Mouse (Mus musculus) layer of hippocampus, adult 18-20 months (tissue): Measurements from ENCODE around the gene Zfp770. TPM values are rescaled to one million over a fixed set of nuclear protein-coding genes. Genes with fewer than 3 reads are reported as not detected.

Experiments used
- DNase-seq, 2 experiments: peaks; one replicate each; pipeline ENCODE4 v3.0.0; 2022; ENCODE audit warnings: low spot score in 2 of 2
- microRNA-seq, 2 experiments: library from miRNA; unstranded; fragments of <30 nt; microRNA quantifications; one replicate each; pipeline ENCODE4 v1.2.0; 2021
- total RNA-seq, 2 experiments: library from RNA; stranded (reverse); gene quantifications; 2 replicates each; pipeline ENCODE4 v1.2.3; 2021

Zfp770 gene
- total RNA-seq, 2 experiments from 2014 or later = 20.8 to 21.7 TPM

DNA sequence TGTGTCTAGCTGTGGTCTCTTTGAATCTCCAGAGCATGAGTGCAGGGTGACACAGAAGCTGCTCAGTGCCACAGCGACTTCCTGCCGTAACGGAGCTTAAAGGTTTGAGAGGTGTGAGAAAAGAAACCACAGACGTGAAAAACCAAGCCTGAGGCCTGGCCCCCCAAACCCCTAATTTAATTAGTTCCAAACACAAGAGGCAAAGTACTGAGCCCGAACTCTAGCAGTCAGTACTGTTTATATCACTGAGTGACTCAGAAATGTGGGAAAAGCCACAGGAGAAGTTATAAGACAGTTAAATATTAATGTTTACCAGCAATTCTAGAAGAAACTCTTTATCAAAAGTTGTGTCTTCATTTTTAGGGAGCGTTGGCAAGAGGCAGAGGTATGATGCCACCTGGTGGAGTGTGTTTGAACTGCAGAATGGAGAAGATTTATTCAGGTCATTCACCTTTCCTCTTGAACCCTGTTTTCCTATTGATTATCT is 55.9 kb downstream of the Zfp770 start:
- peak in 1 of 2 experiments; percentile 62 for DNase-seq

DNA sequence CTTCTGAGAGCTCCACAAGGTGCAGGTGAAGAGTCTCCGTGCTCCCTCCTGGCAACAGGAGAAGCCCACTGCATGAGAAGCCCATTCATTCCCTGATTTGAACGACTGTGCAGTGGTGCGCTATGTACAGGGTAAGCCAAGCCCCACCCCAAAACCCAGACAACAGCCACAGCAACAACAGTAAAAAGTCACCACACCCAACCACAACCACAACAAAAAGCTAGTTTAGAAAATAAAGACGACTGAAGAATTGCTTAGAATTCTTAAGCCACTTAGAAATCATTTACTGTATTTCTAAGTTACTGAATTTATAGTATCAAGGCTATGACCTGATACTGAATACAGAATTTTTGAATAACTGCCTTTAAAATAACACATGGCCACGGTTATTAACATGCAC is 56.4 kb downstream of the Zfp770 start:
- DNase-seq = no peak

- DNase-seq = peak in 1 of 2 experiments; percentile 10
These were observed 57.4 kb downstream of the Zfp770 start for GRCm38 (mm10) chr2:114143842-114144241.

Small RNAs within 50 kb of the gene (microRNA-seq; reads per million reads assigned to microRNA genes)
- gene Mir7002 = 0 reads per million in 2 experiments

Other genes with a start within 250 kb of the Zfp770 start
- 1 to 10 TPM; 4.5 to 4.8 TPM for gene Gjd2, start 187.8 kb downstream of the Zfp770 start, total RNA-seq
- not detected for gene Actc1, start 147.9 kb downstream of the Zfp770 start, total RNA-seq
- gene Aqr, start 14.4 kb downstream of the Zfp770 start, total RNA-seq = 10 to 100 TPM; 29.8 to 30.2 TPM